Mouse (Mus musculus) heart, adult 8-10 months (tissue): ENCODE results near the gene Atm. TPM values are rescaled to one million over a fixed set of nuclear protein-coding genes. Genes with fewer than 3 reads are reported as not detected.

Experiments
- DNase-seq: peaks from one replicate; pipeline ENCODE4 v3.0.0; 2022; ENCODE audit warnings: low spot score
- total RNA-seq, 4 experiments: library from RNA; stranded (reverse); gene quantifications; 2 replicates each; pipeline ENCODE4 v1.2.4; 2022

The Atm gene
- 10 to 100 TPM in 3 of 4 experiments, 1 to 10 TPM in 1; 9.6 to 12.9 (median 10.8) TPM for total RNA-seq

DNA sequence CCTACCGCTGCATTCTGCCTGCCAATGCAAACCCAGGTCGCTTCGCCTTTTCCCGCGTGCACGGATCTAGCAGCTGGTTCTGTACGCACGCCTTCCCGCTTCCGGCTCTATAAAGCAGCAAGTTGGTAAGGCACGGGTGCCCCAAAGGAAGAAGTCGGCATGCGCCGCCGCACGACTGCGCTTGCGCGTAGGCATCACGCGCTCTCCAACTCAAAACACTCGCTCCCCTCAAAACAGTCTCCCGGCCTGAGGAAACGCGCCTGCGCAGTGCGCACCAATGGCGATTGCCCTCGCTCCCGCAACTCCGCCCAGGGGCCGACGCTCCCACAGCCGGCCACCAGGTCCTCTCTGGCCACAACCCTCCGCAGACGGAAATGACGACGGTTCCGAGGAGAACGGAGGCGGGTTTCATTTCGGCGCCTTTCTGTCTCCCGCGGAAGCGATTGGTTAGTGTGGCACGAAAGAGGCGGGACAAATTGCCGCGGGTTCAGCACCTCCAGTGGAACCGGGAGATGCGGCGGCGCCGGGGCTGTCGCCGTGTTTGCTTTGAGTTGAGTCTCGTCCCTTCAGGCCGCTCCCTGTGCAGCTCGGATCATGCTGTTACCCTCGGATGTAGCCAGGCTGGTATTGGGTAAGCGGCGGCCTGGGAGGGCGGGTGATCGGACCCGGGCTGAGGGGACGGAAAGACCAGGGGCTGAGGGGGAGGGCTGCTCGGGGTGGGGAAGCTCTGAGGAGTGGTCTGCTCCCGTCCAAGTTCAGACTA, at the start of gene Atm, which contains the start of gene Npat:
TSS of gene Atm (minus strand) at position 183 of the 763 bp plus-strand sequence.
TSS of gene Npat (plus strand) at position 490 of the 763 bp plus-strand sequence.
- DNase-seq: peak; percentile 99

DNA sequence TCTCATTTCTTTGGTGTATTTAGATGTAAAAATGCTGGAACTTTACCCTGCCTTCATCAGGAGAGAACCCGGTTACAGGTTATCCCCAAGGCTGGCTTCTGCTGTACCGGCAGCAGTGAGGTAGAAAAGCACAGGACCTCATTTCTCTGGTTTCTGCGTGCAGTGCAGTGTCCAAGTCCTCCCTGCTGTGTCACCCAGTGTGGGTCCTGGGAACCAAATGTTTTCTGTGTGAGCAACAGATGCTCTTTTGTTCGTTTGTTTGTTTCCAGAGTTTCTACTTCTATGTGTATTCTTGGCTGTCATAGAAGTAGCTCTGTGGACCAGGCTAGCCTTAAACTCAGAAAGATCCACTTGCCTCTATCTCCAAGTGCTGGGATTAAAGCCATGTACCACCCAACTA, 45.3 kb upstream of the Atm start:
- no peak for DNase-seq

- no peak for DNase-seq
Observed at GRCm38 (mm10) chr9:53575721-53576120, 39.2 kb upstream of the Atm start.

DNA sequence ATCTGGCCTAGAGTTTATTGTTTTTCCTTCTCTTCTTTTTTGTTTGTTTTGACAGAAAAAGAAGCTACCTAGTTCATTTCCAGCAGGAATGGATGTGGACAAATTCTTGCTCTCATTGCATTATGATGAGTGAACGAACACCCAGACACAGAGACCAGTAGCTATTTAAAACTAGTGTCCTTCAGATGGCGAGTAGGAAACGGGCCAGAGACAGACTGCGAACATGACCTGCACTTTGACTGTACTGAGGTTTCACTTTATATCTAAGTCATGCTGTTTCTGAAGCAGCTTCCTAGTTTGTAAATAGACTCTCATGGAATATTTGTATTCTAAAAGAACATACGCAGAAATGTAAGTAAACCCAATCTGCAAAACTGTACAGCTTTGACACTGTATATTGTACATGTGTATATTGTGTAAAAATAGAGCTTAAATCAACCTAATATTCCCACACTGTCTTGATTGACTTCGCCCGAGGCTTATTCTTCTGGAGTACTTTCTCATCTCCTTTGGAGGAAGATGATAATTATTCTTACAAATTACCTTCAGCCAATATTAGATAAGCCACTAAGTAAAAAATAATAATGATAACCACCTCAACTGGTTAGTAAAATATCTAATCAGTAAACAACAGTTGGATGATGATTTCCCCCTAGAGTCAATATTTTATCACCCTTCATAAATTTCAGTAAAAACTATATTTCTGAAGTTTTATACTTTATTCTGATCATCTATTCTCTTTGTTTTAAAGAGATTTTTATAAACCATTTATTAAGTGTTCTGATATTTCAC, 36.2 kb upstream of the Atm start:
- DNase-seq: peak; percentile 29

- DNase-seq: no peak
Observed at GRCm38 (mm10) chr9:53570662-53571061, 34.1 kb upstream of the Atm start.

DNA sequence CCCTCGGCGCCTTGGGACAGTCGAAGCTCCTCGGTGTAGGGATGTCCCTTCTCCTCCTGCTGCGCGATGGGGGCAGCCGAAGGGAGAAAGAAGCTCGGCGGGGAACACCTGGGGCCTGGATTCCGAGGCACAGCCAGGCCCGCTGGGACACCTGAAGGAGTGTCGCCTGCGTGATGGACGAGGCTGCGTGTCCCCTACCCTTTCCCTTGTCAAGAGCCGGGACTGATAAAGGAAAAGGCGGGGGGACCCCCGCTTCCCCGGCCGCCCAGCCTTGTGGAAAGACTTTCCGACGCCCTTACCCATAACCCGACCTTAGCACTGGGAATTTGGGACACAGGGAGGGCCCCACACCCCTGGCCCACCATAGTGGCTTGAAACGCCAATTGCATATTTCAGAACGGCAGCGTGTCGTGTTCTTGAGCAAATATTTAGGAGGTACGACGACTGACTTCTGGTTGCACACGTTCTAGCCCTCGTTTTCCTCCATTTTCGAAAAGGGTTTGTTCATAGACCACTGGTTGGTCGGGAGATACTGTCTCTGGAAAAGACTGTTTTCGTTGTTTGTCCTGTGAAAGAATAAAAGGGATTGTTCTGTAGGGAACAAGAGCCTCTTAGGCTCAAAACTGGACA, 911 bp upstream of the Atm start:
- DNase-seq: peak; percentile 3

DNA sequence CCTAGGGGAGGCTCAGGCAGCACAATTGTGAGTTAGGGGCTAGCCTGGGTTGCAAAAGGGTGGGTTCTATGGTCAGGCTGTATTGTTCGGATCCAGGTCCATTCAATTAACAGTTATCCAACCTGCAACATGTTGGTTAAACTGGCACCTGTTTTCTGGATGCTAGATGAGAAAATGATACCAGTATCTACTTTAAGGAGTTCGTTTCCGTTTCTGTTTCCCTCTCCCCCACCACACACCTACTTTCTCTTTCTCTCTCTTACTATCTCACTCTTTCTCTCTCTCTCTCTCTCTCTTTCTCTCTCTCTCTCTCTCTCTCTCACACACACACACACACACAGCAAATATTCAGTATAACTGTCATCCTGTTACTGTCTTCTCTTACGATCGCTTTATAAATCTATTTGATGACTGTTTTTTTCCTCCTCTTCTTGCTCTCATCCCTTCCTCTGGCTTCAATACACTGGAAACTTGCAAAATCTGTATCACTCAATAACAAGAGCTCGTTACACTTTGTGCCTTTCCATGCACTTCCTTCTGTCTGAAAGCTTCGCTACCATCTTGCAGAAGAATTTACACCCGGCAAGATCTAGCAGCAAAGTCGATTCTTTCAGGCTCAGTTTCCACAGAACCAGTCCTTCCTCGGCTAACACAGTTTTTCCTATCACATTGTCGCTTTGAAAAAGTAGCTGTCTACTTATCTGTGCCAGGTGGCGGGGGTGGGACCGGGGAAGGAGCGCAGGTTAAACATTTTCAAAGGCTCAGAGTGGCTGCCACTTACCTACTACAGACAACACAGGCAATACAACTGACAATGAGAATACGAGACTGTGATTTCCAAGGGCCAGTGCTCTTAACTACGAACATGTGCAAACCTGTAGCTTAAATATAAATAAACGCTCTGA, 872 bp downstream of the Atm start:
- no peak for DNase-seq

DNA sequence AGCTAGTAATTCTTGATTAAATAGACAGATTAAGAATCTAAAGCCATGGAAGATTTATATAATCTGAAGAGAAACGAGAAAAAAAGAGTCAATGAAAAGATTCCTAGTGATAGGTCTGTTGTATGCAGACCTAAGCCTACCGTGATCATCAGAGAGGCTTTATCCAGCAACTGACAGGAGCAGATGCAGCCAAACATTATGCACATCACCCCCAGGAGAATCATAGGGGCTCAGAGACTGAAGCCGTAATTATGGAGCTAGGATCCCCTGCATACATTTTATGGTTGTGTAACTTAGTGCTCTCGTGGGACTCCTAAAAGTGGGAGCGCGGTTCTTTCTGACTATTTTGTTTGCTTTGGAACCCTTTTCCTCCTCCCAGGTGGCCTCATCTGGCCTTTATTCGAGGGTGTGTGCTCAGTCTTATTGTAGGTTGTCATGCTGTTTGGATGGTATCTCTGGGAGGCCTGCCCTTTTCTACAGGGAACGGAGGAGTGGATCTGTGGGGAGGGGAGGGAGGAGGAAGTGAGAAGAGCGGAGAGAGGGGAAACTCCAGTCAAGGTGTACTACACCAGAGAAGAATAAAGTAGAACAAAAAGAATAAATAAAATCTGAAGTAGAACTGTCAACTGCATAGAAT, 19.0 kb downstream of the Atm start:
- no peak for DNase-seq

- DNase-seq: no peak
Observed at GRCm38 (mm10) chr9:53514091-53514490, 22.4 kb downstream of the Atm start.

- DNase-seq: peak; percentile 13
Observed at GRCm38 (mm10) chr9:53508053-53508452, 28.5 kb downstream of the Atm start.

- no peak for DNase-seq
Observed at GRCm38 (mm10) chr9:53485886-53486285, 50.7 kb downstream of the Atm start.

- no peak for DNase-seq
Observed at GRCm38 (mm10) chr9:53472806-53473518, 63.6 kb downstream of the Atm start.

DNA sequence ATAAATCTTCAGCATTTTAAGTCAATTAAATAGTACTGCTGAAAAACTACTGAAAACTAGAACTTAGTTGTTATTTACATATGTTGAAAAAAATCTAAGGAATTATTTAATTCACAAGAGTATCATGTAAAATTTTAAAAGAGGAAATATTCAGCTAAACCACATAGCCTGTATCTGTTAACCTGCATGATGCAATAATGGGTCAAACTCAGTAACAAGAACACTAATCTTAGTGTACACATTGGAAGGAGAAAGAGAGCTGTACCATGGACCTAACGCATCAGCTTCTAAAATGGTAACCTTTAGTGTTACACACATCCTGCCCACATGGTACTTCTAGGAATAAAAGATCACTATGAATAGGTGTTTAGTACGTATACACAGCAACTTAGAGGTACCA, 84.5 kb downstream of the Atm start:
- no peak for DNase-seq

DNA sequence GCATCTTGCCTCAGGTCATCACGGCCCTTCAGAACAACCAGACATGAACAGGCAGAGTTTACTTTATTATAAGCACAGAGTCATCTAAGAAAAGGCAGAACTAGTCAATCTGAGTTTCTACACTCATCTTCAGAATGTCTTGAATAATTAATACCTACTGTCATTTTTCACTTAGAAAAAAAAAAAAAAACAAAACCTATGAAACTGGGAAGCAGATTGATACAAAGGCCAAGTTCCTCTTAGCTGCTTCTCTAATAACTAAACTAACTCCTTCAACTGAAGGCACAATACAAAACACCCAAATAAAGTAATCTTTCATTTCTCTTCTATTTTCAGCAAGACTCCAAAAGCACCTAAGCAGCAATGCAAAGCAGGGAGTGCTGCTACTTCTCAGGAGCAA, 85.9 kb downstream of the Atm start:
- DNase-seq: no peak

DNA sequence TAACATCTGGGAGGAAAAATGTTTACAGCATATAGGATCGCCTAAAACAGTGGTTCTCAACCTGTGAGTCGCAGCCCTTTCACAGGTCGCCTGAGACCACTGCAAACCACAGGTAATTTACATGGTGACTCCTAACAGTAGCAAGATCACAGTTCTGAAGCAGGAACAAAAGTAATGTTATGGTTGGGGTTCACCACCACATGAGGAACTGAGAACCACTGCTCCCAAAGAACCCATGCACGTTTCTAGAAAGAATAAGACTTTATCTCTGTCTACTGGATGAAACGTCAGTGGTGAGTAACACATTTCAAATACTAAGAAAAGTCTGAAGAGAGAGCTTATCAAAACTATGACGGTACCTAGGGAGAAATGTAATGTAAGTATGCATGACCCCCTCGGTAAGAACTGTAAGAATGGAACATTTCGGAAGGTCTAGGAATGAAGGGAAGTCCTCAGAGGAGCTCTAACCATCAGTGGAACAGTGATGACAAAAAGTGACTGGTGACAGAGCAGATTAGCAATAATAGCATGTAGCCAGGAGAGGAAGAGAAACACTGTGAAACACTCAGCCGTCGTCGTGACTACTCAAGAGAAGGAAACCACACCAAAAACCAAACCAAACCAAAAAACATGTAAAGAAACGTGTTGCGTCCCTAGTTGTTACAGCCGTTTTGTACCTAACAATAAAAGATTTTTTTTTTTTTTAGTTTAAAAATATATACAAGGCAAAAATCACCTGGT, 100.5 kb downstream of the Atm start:
- no peak for DNase-seq

DNA sequence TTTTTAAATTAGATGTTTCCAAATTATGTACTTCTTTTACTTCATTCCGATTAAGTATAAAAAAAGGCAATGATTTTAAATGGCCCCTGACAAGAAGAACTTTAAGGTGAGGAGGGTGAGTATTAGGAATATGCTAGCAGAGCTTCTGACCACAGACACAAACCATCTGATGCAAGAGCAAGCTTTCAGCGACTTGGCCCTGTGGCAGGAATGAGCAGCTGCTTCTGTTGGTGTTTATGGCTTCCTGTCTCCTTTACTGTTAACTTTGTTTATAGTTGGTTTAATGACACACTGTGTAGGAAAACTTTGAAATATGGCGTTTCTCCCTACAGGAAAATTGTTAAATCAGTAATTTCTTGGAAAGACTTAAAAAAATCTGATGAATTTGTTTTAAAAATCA, 108.9 kb downstream of the Atm start:
- no peak for DNase-seq

DNA sequence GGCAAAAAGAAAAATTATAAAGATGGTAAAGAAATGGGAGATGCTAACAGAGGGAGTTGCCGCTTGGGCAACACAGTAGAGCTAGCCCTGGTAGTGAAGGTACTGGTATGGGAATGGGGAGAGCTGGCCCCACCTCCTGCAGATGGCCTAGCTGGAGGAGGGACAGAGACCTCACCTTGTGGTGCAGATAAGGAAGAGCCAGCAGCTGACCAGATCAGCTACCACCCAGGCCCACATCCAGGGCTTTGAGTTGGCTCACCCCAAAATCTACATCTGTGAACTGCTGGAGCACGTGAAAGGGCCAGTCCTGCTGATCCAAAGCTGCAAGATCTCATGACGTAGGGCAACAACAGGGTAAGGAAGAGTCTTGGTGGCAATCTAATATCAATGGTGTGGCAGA, 109.8 kb downstream of the Atm start:
- DNase-seq: no peak

DNA sequence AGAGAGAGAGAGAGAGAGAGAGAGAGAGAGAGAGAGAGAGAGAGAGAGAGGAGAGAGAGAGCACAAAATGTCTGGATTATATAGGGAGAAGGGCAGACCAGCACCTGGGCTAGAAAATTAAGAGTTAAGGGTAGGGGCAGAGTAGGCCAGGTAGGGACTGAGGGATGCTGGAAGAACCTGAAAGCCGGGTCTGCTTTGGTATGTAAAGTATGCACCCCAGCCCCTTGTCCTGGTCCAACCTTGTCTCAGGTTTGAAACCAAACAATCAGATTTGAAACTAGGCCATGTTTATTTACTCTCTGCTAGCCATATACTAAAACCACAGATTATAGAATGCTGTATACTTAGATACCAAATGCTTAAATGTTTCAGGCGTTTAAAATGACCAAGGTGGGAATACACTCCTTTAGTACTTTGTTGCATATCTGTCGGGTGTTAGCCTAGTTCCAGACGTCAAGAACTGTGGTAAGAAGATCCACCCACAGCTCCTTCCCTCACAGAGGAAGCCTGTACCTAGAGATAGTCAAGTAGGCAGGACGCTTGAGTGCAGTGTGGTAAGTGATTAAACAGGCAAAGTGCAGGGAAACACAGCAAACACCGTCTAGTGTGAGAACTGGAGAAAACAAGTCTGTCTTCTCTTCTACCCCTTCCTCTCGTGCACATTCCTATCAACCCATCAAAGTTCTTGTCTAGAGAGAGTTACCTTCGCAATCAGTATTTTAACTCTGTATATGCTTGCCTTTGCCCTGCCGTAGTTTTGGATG, 114.2 kb downstream of the Atm start:
- DNase-seq: no peak

DNA sequence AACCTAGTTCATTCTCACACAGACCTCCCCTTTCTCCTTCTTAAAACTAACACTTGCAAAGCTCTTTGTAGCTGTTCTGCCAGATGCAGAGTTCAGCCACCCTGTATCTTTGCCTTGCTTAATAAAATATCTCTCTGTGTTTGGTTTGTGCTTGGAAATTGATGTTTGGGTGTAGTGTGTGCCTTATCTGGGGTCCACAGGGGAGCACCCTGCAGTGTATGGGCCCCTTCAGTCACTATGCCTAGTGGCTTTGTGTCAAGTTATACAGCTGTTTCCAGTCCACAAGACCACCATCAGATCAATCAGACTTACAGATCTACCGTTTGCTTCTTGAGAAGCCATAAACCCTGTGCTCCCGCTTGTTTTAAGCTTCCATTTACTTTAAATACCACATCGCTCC, 127.1 kb downstream of the Atm start:
- DNase-seq: no peak
